ENCODE assay signal across 10 mouse cellular contexts in the genomic region with DNA sequence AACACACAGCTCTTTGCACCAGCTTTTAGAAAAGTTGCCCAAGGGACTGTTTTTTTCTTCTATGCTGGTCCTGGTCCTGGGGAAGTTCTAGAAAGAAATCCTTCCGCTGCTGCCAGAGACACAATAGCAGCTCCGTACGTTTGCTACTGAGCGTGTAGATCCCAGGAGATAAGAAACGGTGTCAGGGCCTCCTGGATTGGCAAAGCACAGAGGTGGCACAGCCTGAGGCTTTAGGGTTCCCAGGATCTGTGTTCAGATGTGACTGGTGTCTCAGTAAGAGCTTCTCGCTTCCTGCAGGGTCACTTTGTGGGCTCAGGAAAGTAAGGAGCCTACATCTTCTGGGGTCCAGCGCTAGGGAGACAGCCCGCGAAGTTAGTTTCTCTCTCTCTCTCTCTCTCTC. TPM values are rescaled to one million over a fixed set of nuclear protein-coding genes. Genes with fewer than 3 reads are reported as not detected.
DNase-seq lines count a peak whose midpoint lies in the region; ATAC-seq and TF ChIP-seq lines count a peak whose summit lies in the region.
"Had no signal": no experiment of that assay in that cellular context is flagged by ENCODE, and none has a peak within 500 bp of the region (broad histone marks: within the 10 kb centered on the region; RNA-seq: fewer than 3 reads in every experiment).

No protein-coding gene starts in this region.

- H3K4me3 ChIP-seq in gastrocnemius, adult 2 months: peak overlapping the region; percentile 78
- peak overlapping the region; percentile 64 for H3K4me3 ChIP-seq in neural tube, embryonic 11.5 days (ENCODE audit: low read depth, low read length)
- peak overlapping the region; percentile 74 for H3K4me3 ChIP-seq in limb, embryonic 10.5 days
- H3K4me3 ChIP-seq in stomach, postnatal 0 days (ENCODE audit: low read depth, low read length): peak overlapping the region; percentile 57

- H3K4me1 ChIP-seq in neural tube, embryonic 11.5 days (ENCODE audit: control insufficient read depth, insufficient read depth, low read length): peaks cover 5% of the 10 kb centered on the region; the same call in 1 of the 2 replicates
- H3K4me1 ChIP-seq in limb, embryonic 10.5 days: peaks cover 42% of the 10 kb centered on the region
- H3K4me1 ChIP-seq in stomach, postnatal 0 days (replicated peaks; ENCODE audit: control insufficient read depth, insufficient read depth): 0 out of 2 replicates have a peak, but pooled peaks cover 3% of the 10 kb centered on the region

- 0 out of 2 replicates have a peak, but pooled peaks cover 3% of the 10 kb centered on the region for H3K27me3 ChIP-seq in neural tube, embryonic 11.5 days (ENCODE audit: control insufficient read depth, insufficient read depth, low read length)
- peaks cover 10% of the 10 kb centered on the region; the same call in 1 of the 2 replicates for H3K27me3 ChIP-seq in limb, embryonic 10.5 days (ENCODE audit: low read depth, poor library complexity, severe bottlenecking)
- H3K27me3 ChIP-seq in stomach, postnatal 0 days (ENCODE audit: control insufficient read depth, insufficient read depth, low read length): no peaks in the 10 kb centered on the region

- intact Hi-C loops in gastrocnemius, adult 2 months (cut with DNase I): no loop called here
- intact Hi-C loops in gastrocnemius, postnatal 14 days (cut with DNase I; ENCODE audit: low total_unique reads): no loop called here

- 23% methylated on average over 9 of the region's 9 CpGs for WGBS in neural tube, embryonic 11.5 days
- 21% methylated on average over 9 of the region's 9 CpGs for WGBS in limb, embryonic 10.5 days
- 34% methylated on average over 9 of the region's 9 CpGs for WGBS in stomach, postnatal 0 days

- ATAC-seq in neural tube, embryonic 11.5 days (ENCODE audit: insufficient read depth, low FRiP score, low TSS enrichment): no peak
- no peak for ATAC-seq in stomach, postnatal 0 days (ENCODE audit: low FRiP score, low TSS enrichment)

- H3K9ac ChIP-seq in neural tube, embryonic 11.5 days (ENCODE audit: low read length): peak overlapping the region; percentile 72
- H3K9ac ChIP-seq in stomach, postnatal 0 days (ENCODE audit: low read length): peak overlapping the region; percentile 18; the same call in 1 of the 2 replicates

- no peak for DNase-seq in gastrocnemius, adult 2 months
- no peak for DNase-seq in gastrocnemius, adult 18-20 months (ENCODE audit: low spot score)
- no peak for DNase-seq in neural tube, embryonic 11.5 days (ENCODE audit: low spot score)
- DNase-seq in neural tube, embryonic 10.5 days (ENCODE audit: extremely low spot score, low spot score): no peak
- DNase-seq in limb, embryonic 10.5 days (ENCODE audit: low spot score): no peak
- no peak for DNase-seq in stomach, postnatal 0 days (ENCODE audit: low spot score)
- DNase-seq in urinary bladder, postnatal 10 days (ENCODE audit: low spot score): no peak
- DNase-seq in gastrocnemius, postnatal 14 days: no peak
- DNase-seq: gastrocnemius, postnatal 36 days had no signal

- H3K36me3 ChIP-seq in neural tube, embryonic 11.5 days (ENCODE audit: control insufficient read depth, insufficient read depth, low read length): no peaks in the 10 kb centered on the region
- H3K36me3 ChIP-seq in limb, embryonic 10.5 days: peaks cover 43% of the 10 kb centered on the region
- H3K36me3 ChIP-seq in stomach, postnatal 0 days (ENCODE audit: control insufficient read depth, insufficient read depth, low read length): no peaks in the 10 kb centered on the region

- H3K9me3 ChIP-seq in neural tube, embryonic 11.5 days (ENCODE audit: control insufficient read depth, low read length): no peaks in the 10 kb centered on the region
- no peaks in the 10 kb centered on the region for H3K9me3 ChIP-seq in limb, embryonic 10.5 days (replicated peaks)
- H3K9me3 ChIP-seq in stomach, postnatal 0 days (ENCODE audit: control insufficient read depth, low read length): no peaks in the 10 kb centered on the region

- H3K4me2 ChIP-seq in neural tube, embryonic 11.5 days (ENCODE audit: low read depth): peak overlapping the region; percentile 96
- H3K4me2 ChIP-seq in stomach, postnatal 0 days (replicated peaks; ENCODE audit: low read depth): peak overlapping the region; percentile 99

- H3K27ac ChIP-seq in gastrocnemius, adult 2 months: 0 out of 2 replicates have a peak overlapping the region, but pooled peaks have one; percentile 8
- H3K27ac ChIP-seq in neural tube, embryonic 11.5 days (ENCODE audit: low read depth, low read length): no peak overlapping the region
- H3K27ac ChIP-seq in limb, embryonic 10.5 days: peak overlapping the region; percentile 88
- no peak overlapping the region for H3K27ac ChIP-seq in stomach, postnatal 0 days (replicated peaks)

- TF ChIP-seq CTCF in gastrocnemius, adult 2 months (IDR thresholded peaks at IDR 0.05): no peak
- no peak for TF ChIP-seq CTCF in stomach, postnatal 0 days (IDR thresholded peaks at IDR 0.05; ENCODE audit: low read depth)

- no peak for TF ChIP-seq EP300 in stomach, postnatal 0 days (optimal IDR thresholded peaks at IDR 0.05)

RNA-seq across cellular contexts. Expression of a gene that starts 1.0 kb away (rescaled TPM):
- total RNA-seq in gastrocnemius, adult 2 months (2021): 1 to 10 TPM; 2.1 to 2.7 TPM
- 1 to 10 TPM; 2.9 to 3.3 TPM for total RNA-seq in gastrocnemius, adult 18-20 months (2021)
- 53.5 and 60.3 TPM in 2 replicates for polyA plus RNA-seq in neural tube, embryonic 11.5 days (2014; fragmentation: Nextera tagmentation; extraction: Ambion mirVana)
- polyA plus RNA-seq in limb, embryonic 10.5 days (2016; fragmentation: Nextera tagmentation; extraction: Ambion mirVana): 107 and 120 TPM in 2 replicates
- 47.7 and 49.5 TPM in 2 replicates for polyA plus RNA-seq in stomach, postnatal 0 days (2015; fragmentation: Nextera tagmentation; extraction: Ambion mirVana)
- total RNA-seq in gastrocnemius, postnatal 14 days (2021): 10 to 100 TPM; 16.0 to 18.2 TPM
- total RNA-seq: megakaryocyte, adult 5-6 weeks had no signal

RNA-seq across cellular contexts. Expression of a gene that starts 23.3 kb away (rescaled TPM):
- total RNA-seq in gastrocnemius, adult 2 months (2021): 10 to 100 TPM; 21.1 to 24.3 TPM
- total RNA-seq in gastrocnemius, adult 18-20 months (2021): 10 to 100 TPM; 18.0 to 23.5 TPM
- polyA plus RNA-seq in neural tube, embryonic 11.5 days (2014; fragmentation: Nextera tagmentation; extraction: Ambion mirVana): 71.2 and 72.7 TPM in 2 replicates
- 114 and 122 TPM in 2 replicates for polyA plus RNA-seq in limb, embryonic 10.5 days (2016; fragmentation: Nextera tagmentation; extraction: Ambion mirVana)
- 29.4 and 33.6 TPM in 2 replicates for polyA plus RNA-seq in stomach, postnatal 0 days (2015; fragmentation: Nextera tagmentation; extraction: Ambion mirVana)
- 10 to 100 TPM; 20.0 to 20.6 TPM for total RNA-seq in gastrocnemius, postnatal 14 days (2021)

Comparison
In these comparisons a context has a peak if more than half of its experiments do, and no peak if none do; other contexts are left out.
1. H3K27ac ChIP-seq: peak in gastrocnemius, adult 2 months (single experiment) and limb, embryonic 10.5 days (single experiment); none in neural tube, embryonic 11.5 days (single experiment) and stomach, postnatal 0 days (single experiment).
2. Peak in every context shown above with its lines, with median percentiles within 50 percentile points of each other: H3K4me3 ChIP-seq.